Mouse (Mus musculus) kidney, postnatal 36 days (tissue): ENCODE results near the gene Vmn2r55.
"Not testable (repeated sequence)": the region's sequence is repeated elsewhere in the genome, so short reads cannot be mapped to it uniquely, and the experiment has no call there.

Experiments
- DNase-seq, 2 experiments: peaks; one replicate each; pipeline ENCODE4 v3.0.0; 2021 to 2022; ENCODE audit warnings: mixed read lengths in 2 of 2

The Vmn2r55 gene

GRCm38 (mm10) chr7:12684903-12685302 is at the start of gene Vmn2r55:
Gene Vmn2r55 (minus strand): TSS chr7:12685003.
- not testable (repeated sequence) for DNase-seq

GRCm38 (mm10) chr7:12640219-12640618 is 44.6 kb downstream of the Vmn2r55 start, which contains the start of gene Vmn2r54:
Gene Vmn2r54 (minus strand): TSS chr7:12640319.
- DNase-seq, result not testable (repeated sequence)

GRCm38 (mm10) chr7:12608688-12609087 is 76.1 kb downstream of the Vmn2r55 start, which contains the start of gene Vmn2r53:
Gene Vmn2r53 (minus strand): TSS chr7:12608788.
- no peak for DNase-seq
